Mouse (Mus musculus) WW6 (cell line): ENCODE data around the gene Ndufs2.

Experiments
- DNase-seq: peaks from one replicate; pipeline ENCODE4 v3.0.0-alpha.2; 2013; ENCODE audit warnings: low read depth, low spot score

Gene Ndufs2

DNA sequence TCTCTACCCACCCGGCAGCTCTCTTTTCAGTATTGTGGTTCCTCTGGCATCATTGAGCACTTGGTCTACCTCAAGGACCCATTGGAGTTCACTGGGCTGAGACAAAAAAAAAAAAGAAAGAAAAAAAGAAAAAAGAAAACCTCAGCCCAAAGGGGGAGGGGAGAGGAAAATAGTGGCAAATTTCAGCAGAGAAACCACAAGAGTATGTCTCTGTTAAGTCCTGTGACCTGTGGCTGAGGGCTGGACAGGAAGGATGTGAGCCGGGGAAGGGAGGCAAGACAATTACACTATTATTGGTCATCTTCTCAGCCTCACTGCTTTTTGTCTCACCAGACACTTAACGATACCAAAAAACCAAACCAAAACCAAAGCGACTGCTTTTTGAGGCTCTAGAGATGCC is 19.3 kb downstream of the Ndufs2 start:
- DNase-seq, result no peak

DNA sequence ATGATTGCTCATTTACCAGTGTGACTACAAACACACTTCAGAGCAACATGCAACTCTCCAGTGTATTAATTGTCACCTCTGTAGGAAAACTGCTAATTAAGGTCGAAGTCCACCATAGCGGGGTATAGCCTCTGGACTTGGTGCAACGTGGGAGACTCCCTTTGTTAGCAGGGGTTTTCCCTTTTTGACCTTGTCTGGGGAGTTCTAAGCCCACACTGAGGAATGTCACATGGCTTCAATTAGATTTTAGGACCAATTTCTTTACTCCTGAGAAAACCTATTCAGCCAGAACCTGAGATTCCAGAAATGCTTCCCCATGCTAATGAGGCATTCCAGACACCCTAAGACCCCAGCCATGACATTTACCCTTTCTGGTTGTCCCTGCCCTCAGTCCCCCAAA is 21.0 kb downstream of the Ndufs2 start:
- no peak for DNase-seq

DNA sequence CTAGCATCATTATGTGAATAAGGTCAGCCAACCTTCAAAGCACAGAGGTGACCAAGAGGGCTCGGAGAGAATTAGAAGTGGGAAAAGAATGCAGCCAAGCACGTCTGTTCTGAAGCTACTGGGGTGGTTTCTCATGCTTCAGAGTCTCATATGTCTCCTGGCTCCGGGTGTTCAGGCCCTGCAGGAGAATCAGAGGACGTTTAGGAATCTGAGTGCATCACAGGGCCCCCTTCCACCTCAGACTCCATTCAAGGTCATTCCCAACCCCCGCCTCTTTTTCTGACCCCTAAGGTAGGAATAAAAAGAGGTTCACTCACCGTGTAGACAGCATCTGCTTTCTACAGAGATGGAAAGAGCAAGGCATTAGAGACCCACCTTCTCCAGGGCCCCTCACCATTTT is 21.4 kb downstream of the Ndufs2 start:
- no peak for DNase-seq

DNA sequence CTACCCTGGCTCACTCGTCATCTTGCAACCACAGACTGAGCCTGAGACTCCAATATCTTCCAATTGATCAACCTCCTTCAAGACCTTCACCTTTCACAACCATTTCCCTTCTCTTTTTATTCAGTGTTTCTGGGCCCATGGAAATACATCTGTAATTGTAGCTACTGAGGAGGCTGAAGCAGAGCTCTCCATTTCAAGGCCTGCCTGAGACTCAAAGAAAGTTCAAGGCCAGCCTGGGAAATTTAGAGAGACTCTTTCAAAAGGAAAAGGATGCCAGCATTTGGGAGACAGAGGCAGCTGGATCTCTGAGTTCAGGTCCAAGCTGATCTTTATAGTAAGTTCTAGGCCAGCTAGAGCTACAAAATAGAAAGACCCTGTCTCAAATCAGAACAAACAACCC is 23.3 kb downstream of the Ndufs2 start:
- no peak for DNase-seq

DNA sequence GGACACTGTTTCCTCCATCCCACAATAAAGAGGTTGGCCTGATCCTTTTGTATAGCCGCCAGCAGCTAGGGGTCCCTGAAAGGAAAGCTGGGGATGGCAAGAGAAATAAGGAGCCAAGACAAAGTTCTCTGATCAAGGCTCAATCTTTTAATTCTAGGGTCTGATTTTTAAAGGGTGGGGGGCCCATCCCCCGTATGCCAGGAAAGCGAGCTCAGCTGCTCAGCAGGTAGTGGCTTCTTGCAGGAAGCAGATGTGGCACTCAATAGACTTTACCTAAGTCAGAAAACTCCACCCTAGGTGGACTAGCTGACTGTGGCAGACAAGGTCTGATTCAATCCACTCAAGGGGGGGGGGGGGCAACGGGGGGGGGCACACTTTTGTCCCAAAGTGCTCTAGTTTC is 24.4 kb downstream of the Ndufs2 start:
- DNase-seq, result no peak

DNA sequence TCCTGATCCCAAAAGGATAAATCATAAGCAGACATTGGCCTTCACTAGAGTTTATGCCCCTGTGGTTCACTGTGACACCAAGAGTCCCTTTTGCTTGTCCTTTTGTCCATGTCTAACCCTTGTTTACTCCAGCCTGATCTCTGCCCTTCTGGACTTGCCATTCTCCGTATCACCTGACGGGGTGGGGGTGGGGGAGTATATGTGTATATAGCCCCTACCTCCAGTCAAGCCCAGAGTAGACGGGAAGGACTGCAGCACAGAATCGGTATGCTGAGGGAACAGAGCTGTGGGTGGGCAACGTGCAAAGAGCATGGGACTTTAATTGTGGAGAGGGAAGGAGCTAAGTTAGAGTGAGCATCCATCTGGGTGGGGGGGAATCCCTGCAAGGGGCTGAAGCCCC is 26.3 kb downstream of the Ndufs2 start, which contains the start of gene Apoa2:
Apoa2 (plus strand) TSS at position 198 of the 400 bp plus-strand sequence.
- DNase-seq, result no peak

DNA sequence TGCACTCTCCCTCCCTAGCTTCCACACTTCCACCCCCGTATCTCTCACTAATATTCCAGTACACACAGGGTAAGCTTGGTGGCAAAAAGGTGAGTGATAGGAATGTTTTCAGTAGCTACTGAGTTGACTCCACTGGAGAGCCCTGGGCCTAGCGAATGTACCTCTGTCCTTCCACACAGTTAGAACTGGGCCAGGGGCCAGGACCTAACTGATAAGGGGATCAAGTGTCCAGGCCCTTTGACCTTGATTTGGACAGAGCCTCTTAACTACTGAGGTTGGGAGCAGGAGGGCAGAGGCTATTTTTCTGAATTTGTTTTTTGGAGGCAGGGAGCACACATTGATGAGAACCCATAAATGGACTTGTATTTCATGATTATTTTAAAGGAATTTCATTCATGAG is 27.4 kb downstream of the Ndufs2 start:
- no peak for DNase-seq

DNA sequence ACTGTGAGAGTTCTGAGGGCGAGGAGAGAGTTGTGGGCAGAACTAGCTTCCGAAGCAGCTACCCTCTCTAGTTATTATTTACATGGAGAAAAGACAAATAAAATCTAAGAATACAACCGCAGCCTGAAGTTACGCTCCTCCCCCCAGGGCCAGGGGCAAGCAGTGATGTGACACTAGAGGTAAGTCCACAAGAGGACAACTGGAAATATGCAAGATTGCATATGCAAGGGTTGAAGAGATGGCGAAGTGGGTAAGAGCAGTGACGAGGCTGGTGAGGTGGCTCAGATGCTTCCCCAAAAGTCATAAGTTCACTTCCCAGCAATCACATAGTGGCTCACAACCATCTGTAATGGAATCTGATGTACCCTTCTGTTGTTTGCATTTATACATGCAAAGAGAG is 28.0 kb downstream of the Ndufs2 start:
- DNase-seq, result no peak

DNA sequence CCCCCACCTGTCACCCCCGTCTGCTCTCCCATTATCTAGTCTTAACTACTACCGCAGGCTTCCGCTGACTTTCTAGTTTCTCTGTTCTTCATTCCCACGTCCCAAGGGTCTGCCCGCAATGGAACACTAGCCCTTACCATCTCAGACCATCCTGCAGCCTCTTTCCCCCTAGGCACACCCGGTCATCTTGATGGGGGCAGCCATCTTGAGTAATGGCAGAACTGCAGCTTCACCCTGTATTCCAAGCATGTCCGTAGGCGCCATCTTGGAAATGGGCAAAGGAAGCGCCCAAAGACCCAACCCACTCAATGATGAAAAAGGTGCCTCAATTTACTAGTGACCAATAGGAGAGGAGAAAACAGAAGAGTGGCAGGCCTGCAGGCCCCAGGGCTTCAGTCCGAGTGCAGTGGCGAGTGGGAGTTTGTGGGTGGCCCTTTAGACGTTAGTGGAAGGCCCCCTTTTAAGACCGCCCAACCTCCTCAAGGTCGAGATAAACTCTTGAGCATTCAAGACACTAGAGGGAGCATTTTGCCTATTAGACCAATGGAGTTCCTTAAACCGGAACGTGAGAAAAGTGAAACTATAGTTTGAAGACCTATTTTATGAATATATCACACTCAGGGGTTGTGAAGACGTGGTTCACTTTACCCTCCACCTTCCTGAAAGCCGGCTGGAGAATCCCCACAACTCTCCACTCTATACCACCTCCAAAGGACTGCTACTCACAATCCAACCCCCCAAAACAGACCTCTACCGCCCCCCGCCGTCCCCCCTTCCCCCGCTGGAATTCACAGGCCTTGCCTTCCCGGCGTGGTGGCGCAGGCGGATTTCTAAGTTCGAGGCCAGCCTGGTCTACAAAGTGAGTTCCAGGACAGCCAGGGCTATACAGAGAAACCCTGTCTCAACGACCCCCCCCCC is 28.7 kb downstream of the Ndufs2 start, which contains the start of gene Tomm40l:
Tomm40l (minus strand) TSS at position 277 of the 918 bp plus-strand sequence.
- peak; percentile 93 for DNase-seq

DNA sequence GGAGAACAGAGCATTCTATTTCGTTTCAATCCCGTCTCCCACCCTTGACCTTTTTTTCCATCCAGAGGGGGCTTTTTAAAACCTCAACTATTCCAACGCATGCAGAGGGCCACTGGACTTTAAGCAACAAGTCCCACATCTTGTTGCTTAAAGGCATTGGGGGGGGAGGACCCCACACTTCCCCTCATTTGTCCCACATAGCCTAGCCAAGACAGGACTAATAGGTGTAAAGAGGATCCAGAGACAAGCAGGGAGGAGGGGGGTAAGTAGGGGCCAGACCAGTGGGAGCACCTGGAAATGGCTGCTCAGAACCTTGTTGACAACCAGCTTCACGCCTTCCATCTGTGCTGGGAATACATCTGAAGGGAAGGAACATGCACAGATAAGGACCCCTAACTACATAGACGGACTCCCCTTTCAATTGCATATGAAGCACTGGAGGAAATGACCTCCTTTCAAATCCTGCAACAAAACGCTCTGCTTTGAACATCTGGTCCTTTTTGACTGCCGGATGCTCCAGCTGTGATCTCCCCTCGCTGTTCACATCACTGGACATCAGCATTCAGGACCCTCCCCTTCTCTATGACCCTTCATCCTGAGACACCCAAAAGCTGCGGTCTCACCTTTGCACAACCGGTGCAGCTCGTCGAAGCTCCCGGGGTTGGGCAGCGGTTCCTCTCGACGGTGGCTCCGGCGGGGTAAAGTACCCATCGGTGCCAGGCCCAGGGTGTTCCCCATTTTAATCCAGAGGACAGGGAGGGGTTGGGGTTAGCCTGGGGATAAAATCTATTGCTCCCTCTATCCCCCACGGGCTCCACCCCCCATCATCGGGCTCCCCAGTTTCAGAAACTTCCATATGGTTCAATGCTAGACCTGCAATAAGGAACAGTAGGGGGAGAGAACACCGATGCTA is 29.7 kb downstream of the Ndufs2 start:
- no peak for DNase-seq

DNA sequence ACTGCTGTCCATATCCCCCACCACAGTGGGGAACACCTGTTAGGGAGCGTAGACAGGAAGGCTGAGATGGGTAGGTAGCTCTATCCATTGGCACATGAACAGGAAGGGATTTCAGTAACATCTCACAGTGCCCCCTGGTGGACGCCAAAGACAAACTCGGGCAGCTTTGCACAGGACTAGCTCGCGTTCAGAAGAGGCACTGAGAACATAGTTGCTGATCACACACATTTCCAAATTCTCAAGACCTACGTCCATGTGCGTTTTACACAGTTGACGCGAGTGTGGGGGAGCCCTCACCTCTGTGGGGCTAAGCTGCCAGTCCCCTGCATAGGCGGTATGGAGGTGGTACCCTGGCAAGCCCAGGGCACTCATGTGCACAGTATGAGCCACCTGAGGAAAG is 30.3 kb downstream of the Ndufs2 start:
- DNase-seq, result peak; percentile 71

DNA sequence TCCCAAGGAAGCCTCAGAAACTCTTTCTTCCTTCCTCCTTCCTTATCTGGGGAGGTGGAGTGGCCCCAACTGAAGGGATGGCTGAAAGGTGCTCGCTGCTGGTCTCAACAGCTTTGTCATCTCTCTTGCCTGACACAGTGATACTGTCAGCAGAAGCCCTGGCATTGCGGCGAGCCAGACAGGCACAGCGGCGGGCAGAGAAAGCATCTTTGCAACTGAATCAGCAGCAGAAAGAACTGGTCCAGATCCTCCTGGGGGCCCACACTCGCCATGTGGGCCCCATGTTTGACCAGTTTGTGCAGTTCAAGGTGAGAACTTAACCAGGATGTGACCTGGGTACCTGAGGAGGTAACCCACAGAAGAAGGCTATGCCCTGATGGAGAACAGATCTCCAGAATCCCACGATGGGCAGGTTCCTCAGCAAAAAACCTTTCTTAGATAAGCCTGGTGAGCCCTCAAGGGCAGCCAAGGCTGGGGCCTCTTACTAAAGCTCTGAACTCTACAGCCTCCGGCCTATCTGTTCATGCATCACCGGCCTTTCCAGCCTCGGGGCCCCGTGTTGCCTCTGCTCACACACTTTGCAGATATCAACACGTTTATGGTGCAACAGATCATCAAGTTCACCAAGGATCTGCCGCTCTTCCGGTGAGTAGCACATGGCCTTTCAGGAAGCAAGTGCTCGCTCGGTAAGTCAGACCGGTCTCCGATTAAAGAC is 34.8 kb downstream of the Ndufs2 start:
- DNase-seq, result no peak

DNA sequence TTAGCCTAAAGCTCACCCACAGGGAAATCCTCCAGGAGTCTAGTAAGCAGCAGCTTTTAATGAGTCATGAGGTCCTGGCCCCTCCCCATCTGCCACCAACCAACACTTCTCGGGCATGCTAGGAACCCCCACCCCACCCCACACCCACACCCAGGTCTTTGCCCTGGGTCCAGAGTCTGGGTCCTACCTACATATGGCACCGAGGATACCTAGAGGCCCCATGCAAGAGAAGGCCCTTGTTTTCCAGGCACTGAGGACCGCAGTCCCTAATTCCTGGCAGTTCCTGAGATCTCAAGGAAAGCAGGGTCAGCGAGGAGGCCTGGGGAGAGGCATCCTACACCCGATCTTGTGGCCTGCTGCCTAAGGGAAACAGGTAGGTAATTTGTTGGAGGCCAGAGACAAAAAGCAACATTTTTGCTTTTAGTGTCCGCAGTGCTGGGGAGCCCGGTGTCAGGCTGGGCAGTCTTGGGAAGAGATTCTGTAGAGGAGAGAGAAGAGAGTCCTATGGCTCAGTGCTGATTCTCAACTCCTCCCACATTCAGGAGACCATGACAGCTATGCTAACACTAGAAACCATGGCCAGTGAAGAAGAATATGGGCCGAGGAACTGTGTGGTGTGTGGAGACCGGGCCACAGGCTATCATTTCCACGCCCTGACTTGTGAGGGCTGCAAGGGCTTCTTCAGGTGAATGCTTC is 37.2 kb downstream of the Ndufs2 start, which contains the start of gene Nr1i3:
Nr1i3 (plus strand) TSS at position 170 of the 696 bp plus-strand sequence.
- DNase-seq, result no peak

DNA sequence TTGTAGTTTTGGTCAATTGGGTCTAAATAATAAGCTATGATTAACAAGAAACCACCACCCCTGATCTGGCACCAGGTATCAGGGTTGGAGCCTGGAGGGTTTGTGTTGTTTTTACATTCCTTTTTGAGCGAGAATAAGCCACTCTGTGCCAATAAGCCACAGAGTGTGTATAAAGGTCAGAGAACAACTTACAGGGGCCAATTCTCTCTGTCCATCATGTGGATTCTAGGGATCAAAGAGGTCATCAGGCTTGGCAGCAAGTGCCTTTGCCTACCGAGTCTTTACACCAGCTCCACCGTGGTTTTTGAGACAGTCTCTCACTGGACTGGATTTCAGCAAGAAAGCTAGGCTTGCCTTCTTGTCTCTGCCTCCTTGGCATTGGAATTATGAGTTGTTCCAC is 38.3 kb downstream of the Ndufs2 start:
- DNase-seq, result no peak

DNA sequence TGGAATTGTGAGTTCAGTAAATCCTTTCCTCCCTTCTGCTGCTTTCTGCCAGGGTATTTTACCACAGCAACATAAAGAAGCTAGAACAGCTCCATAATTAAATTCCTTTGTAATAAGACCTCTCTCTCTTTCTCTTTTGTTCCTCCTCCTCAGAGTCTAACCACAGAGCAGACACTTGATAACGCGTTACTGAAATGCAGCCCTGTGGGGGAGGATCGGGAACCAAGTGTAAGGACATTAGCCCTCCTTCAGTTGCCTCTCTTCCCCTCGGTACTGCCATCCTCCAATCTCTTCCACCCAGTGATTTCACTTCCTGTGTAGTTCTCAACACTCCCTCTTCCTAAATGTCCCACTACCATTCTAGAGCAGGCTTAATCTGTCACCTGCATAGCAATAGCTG is 41.8 kb downstream of the Ndufs2 start:
- no peak for DNase-seq

DNA sequence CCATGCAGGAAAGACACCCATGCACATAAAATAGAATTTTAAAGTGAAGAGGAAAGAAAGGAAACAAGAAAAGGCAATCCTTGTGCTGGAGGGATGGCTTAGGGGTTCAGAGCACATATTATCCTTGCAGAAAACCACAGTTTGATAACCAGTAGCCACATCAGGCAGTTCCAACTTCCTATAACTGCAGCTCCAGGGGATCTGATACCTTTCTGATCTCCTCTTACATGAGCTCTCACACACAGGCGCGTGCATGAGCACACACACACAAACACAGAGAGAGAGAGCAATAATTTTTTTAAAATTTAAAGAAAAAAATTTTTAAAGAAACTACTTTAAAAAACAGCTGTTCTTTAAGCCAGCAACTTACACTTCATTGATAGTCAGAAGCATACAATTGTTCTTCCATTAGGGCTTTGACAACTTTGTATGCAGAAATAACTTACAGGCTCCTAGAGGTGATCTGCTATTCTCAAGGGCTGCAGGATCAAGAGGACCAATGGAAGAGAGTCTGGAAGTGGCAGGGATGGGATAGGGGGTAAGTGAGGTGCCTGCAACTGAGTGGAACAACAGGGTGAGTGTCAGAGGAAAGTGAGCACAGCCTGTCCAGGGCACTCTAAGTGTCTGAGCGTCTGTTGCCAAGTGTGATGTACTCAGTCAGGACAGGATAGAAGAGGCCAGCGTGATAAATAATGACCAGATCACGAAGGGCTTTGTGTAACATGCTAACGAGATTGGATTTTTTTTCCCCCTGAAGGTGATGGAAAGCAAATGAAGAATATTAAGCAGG is 45.3 kb downstream of the Ndufs2 start:
- no peak for DNase-seq

DNA sequence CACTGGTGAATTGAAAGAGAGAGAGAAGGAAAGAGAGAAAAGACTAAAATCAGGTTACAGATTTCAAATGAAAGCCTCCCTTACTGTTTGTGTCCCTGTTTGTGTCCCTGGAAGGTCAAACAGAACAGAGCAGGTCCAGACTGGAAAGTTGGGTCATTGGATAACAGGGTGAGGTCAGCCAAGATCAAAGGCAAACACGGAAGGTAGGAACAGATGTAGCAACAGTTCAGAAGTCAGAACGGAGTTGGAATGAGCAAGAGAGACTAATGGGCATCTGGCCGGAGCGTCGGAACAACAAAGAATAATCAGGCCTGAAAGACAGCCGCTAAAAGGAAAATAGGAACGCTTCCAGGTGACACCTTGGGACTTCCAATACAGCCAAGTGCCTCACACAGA is 46.9 kb downstream of the Ndufs2 start:
- no peak for DNase-seq

DNA sequence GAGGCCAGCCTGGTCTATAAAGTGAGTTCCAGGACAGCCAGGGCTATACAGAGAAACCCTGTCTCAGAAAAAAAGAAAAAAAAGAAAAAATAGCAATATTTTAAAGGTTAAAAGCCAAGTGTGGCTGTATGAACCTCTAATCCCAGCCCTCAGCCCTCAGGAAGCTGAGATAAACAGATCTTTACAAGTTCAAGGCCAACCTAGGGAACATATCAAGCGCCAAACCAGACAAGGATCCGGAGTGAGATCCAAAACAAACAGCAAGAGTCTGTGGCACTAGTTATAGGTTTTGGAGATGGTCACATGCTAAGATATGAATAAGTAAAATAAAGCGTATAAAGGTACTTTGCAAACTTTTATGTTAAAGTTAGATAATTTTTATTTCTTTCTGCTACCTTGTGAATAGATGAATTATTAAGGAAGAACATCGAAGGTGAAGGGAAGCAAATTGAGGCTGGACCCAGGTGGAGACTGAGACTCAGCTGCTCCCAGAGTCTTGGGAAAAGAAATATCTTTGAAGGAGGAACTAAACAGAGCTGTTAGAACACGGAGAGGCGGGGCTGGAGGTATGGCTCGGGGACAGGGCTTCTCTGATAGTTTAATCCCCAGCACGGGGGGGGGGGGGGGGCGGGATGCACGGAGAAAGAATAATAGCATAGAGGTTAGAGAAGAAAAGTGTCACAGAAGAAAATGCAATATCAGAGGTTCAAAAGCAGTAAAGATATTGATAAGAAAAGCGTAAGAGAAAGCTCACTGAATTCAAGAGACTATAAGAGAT is 47.5 kb downstream of the Ndufs2 start:
- DNase-seq, result no peak

DNA sequence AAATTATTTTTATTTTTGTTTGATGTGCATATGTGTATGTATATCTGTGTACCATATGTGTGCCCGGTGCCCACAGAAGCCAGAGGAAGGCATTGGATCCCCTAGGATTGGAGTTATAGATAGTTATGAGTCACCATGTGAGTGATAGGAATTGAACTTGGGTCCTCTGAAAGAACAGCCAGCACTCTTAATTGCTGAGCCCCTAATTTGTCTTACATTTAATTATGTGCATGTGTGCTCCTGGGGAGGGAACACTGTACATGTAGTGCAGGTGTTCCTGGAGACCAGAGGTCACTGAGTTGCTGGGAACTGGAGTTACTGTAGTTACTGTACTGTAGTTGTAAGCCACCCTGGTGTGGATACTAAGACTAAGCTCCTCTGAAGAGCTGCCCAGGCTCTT is 50.4 kb downstream of the Ndufs2 start:
- no peak for DNase-seq
